Mouse (Mus musculus) liver, adult 2 months (tissue): ENCODE results near the gene Pigv. TPM values are rescaled to one million over a fixed set of nuclear protein-coding genes. Genes with fewer than 3 reads are reported as not detected.

Source experiments
- DNase-seq: peaks from one replicate; pipeline ENCODE4 v3.0.0-alpha.2; 2011; ENCODE audit warnings: low read depth, low spot score; ENCODE audit errors: extremely low read depth
- H3K27ac ChIP-seq: fragments of 200-500 bp; replicated peaks from 2 replicates; pipeline ENCODE4 v1.5.1; 2012; ENCODE audit warnings: low read depth, mild to moderate bottlenecking, control low read depth, inconsistent platforms, low read length; ENCODE audit not compliant: insufficient read depth
- H3K27me3 ChIP-seq: fragments of 200-500 bp; 2 replicates; pipeline ENCODE4 v1.6.1; 2012; ENCODE audit warnings: mild to moderate bottlenecking, moderate library complexity, low read length, inconsistent platforms; ENCODE audit not compliant: control insufficient read depth, insufficient read depth
- H3K36me3 ChIP-seq: fragments of 200-500 bp; 2 replicates; pipeline ENCODE4 v1.6.1; 2012; ENCODE audit warnings: low read length, inconsistent platforms; ENCODE audit not compliant: control insufficient read depth, insufficient read depth
- H3K4me1 ChIP-seq: fragments of 200-500 bp; 2 replicates; pipeline ENCODE4 v1.6.1; 2011; ENCODE audit warnings: low read length; ENCODE audit not compliant: control insufficient read depth, insufficient read depth
- H3K4me3 ChIP-seq: fragments of 200-500 bp; 2 replicates; pipeline ENCODE4 v1.5.1; 2011; ENCODE audit warnings: low read depth, mild to moderate bottlenecking, control low read depth, low read length, moderate library complexity; ENCODE audit not compliant: insufficient read depth
- H3K79me2 ChIP-seq: fragments of 200-500 bp; 2 replicates; pipeline ENCODE4 v1.6.1; 2012; ENCODE audit warnings: inconsistent platforms, mild to moderate bottlenecking, low read length, moderate library complexity; ENCODE audit not compliant: control insufficient read depth, insufficient read depth
- H3K9ac ChIP-seq: fragments of 200-500 bp; 2 replicates; pipeline ENCODE4 v1.6.1; 2012; ENCODE audit warnings: low read depth, mild to moderate bottlenecking, control low read depth, inconsistent platforms, low read length
- CTCF ChIP-seq: fragments of 200-500 bp; IDR thresholded peaks from 2 replicates; pipeline ENCODE4 v1.5.1; 2011; ENCODE audit warnings: low read depth, low read length, control low read depth
- POLR2A ChIP-seq: fragments of 200-500 bp; IDR thresholded peaks from 2 replicates; pipeline ENCODE4 v1.6.1; 2011; ENCODE audit warnings: low read length, control low read depth; ENCODE audit not compliant: insufficient read depth; ENCODE audit errors: extremely low read depth
- WGBS: fragments of 180-500 bp; shearing (Covaris S2); methylation state at CpG from one replicate; pipeline ENCODE4 v1.1.7; 2018; 5-methylcytosine and 5-hydroxymethylcytosine counted together
- polyA plus RNA-seq: library from polyadenylated mRNA; depleted of rRNA; stranded (reverse); fragments of >200 nt; gene quantifications from 2 replicates; pipeline ENCODE4 v1.2.3, GENCODE M21; 2012; rRNA removed
- total RNA-seq: library from RNA; depleted of rRNA; stranded (reverse); fragments of >200 nt; gene quantifications from 2 replicates; pipeline ENCODE4 v1.2.3, GENCODE M21; 2014; rRNA removed

The Pigv gene
- total and polyA plus RNA-seq, 2 experiments: 6.4 to 7.5 TPM

DNA sequence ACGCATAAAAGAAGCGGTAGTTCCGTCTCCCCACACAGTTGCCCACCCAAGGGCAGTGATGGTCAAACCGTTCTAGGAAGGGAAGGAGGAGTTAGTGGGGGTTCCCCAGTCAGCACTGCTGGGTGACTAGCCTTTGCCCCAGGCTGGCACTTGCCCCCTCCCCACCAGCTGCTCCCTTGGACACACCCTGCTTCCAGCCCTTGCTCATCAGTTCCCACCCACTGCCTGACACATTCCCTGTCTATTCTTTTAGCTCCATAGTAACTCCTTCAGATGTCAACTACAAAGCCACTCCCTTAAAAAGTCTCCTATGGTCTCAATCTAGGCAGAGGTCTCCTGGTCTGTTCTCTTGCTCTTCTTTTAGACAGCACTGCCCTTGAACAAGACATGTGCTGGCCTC lies 58.6 kb downstream of the Pigv start:
- Histone ChIP-seq H3K9ac (no peak overlapping the region), H3K27me3 (no peaks in the 10 kb centered on the region), H3K79me2 (no peaks in the 10 kb centered on the region), H3K36me3 (no peaks in the 10 kb centered on the region; the same call in 1 of the 2 replicates), H3K4me1 (no peaks in the 10 kb centered on the region), H3K4me3 (no peak overlapping the region), H3K27ac (no peak overlapping the region)
- TF ChIP-seq POLR2A (no peak), CTCF (no peak)
- no peak for DNase-seq
- 89% methylated on average over 4 of the region's 4 CpGs for WGBS

DNA sequence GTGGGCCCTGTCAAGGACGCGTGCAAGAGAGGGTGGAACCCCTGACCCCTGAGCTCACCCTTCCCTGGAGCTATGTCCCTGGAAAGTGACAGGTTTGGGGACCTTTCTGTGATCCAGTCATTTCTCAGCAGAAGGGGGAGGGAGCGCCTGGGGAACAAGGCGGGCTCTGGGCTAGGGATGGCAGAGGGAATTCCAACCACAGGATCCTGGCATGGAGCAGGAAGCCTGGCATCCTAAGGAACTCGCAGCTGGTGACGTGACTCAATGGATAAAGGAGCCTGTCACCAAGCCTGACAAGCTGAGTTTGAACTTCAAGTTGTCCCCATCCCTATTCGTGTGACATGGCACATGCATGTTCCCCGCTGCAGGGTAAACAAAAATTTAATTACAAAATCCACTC lies 59.4 kb downstream of the Pigv start:
- WGBS: 95% methylated on average over 8 of the region's 8 CpGs
- Histone ChIP-seq H3K36me3 (no peaks in the 10 kb centered on the region; the same call in 1 of the 2 replicates), H3K27ac (no peak overlapping the region), H3K79me2 (no peaks in the 10 kb centered on the region), H3K27me3 (no peaks in the 10 kb centered on the region), H3K9ac (no peak overlapping the region), H3K4me3 (no peak overlapping the region), H3K4me1 (no peaks in the 10 kb centered on the region)
- no peak for DNase-seq
- no peak for TF ChIP-seq POLR2A
- no peak for TF ChIP-seq CTCF

DNA sequence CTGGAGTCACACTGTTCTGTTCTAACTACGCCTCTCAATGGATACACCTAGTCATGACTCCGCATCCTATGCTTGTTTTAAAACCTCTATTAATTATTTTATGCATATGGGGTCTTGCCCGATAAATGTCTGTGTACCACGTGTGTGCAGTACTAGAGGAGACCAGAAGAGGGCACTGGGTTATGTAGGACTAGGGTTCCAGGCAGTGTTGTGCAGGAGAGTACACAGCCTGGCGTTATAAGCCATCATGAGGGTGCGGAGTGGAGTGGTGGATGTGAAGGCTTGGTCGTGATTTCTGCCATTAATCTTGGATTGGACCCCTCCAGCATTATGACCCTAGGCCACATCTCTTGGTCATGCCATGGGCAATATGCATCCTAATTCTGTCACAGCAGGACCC lies 60.0 kb downstream of the Pigv start:
- peak; percentile 12; the same call in 1 of the 2 replicates for TF ChIP-seq CTCF
- TF ChIP-seq POLR2A: no peak
- over 99% methylated on average over 7 of the region's 7 CpGs for WGBS
- no peaks in the 10 kb centered on the region for H3K79me2 ChIP-seq
- H3K9ac ChIP-seq: no peak overlapping the region
- H3K27ac ChIP-seq: no peak overlapping the region
- H3K4me1 ChIP-seq: no peaks in the 10 kb centered on the region
- DNase-seq: no peak
- H3K27me3 ChIP-seq: no peaks in the 10 kb centered on the region
- no peaks in the 10 kb centered on the region; the same call in 1 of the 2 replicates for H3K36me3 ChIP-seq
- H3K4me3 ChIP-seq: no peak overlapping the region

- Histone ChIP-seq H3K27ac (no peak overlapping the region), H3K36me3 (no peaks in the 10 kb centered on the region; the same call in 1 of the 2 replicates)
Observed at GRCm38 (mm10) chr4:133611815-133612214, 60.6 kb downstream of the Pigv start.

More at GRCm38 (mm10) chr4:133611815-133612214, 60.6 kb downstream of the Pigv start:
- no peak for TF ChIP-seq POLR2A
- peak; percentile 16; the same call in 1 of the 2 replicates for TF ChIP-seq CTCF
- no peaks in the 10 kb centered on the region for H3K27me3 ChIP-seq
- no peak for DNase-seq
- no peak overlapping the region for H3K4me3 ChIP-seq
- H3K79me2 ChIP-seq: no peaks in the 10 kb centered on the region
- no peak overlapping the region for H3K9ac ChIP-seq
- H3K4me1 ChIP-seq: no peaks in the 10 kb centered on the region
- 99% methylated on average over 5 of the region's 5 CpGs for WGBS

Other genes starting within 250 kb of the Pigv start
- gene Tent5b, start 192.5 kb downstream of the Pigv start, total RNA-seq: 0.07 and 0.09 TPM in 2 replicates
- gene Tent5b, start 192.5 kb downstream of the Pigv start, polyA plus RNA-seq: 0.06 and 0.16 TPM in 2 replicates
- not detected in 2 replicates for gene Trnp1, start 174.1 kb downstream of the Pigv start, total RNA-seq
- 0.05 and 0.10 TPM in 2 replicates for gene Trnp1, start 174.1 kb downstream of the Pigv start, polyA plus RNA-seq
- gene Kdf1, start 153.7 kb downstream of the Pigv start, total RNA-seq: 1.7 and 2.5 TPM in 2 replicates
- 6.9 and 7.4 TPM in 2 replicates for gene Kdf1, start 153.7 kb downstream of the Pigv start, polyA plus RNA-seq
- gene Nudc, start 126.7 kb downstream of the Pigv start, total RNA-seq: 48.1 and 50.6 TPM in 2 replicates
- gene Nudc, start 126.7 kb downstream of the Pigv start, polyA plus RNA-seq: 44.3 and 48.7 TPM in 2 replicates
- gene Nr0b2, start 119.3 kb downstream of the Pigv start, total RNA-seq: 25.7 and 52.4 TPM in 2 replicates
- 164 and 300 TPM in 2 replicates for gene Nr0b2, start 119.3 kb downstream of the Pigv start, polyA plus RNA-seq
- 3.8 and 4.3 TPM in 2 replicates for gene Gpatch3, start 97.9 kb downstream of the Pigv start, total RNA-seq
- gene Gpatch3, start 97.9 kb downstream of the Pigv start, polyA plus RNA-seq: 3.8 and 4.2 TPM in 2 replicates
- 8.9 and 10.1 TPM in 2 replicates for gene Gpn2, start 88.3 kb downstream of the Pigv start, total RNA-seq
- 35.0 and 38.2 TPM in 2 replicates for gene Gpn2, start 88.3 kb downstream of the Pigv start, polyA plus RNA-seq
- gene Sfn, start 70.5 kb downstream of the Pigv start, total RNA-seq: 0.55 and 0.81 TPM in 2 replicates
- gene Sfn, start 70.5 kb downstream of the Pigv start, polyA plus RNA-seq: 0.54 and 0.77 TPM in 2 replicates
- 8.9 and 15.5 TPM in 2 replicates for gene Zdhhc18, start 22.5 kb downstream of the Pigv start, total RNA-seq
- 18.5 and 21.3 TPM in 2 replicates for gene Zdhhc18, start 22.5 kb downstream of the Pigv start, polyA plus RNA-seq
- 5.9 and 8.5 TPM in 2 replicates for gene Arid1a, start 84.1 kb upstream of the Pigv start, total RNA-seq
- gene Arid1a, start 84.1 kb upstream of the Pigv start, polyA plus RNA-seq: 21.9 and 25.2 TPM in 2 replicates
- gene Rps6ka1, start 215.2 kb upstream of the Pigv start, total RNA-seq: 4.1 and 5.1 TPM in 2 replicates
- gene Rps6ka1, start 215.2 kb upstream of the Pigv start, polyA plus RNA-seq: 8.6 and 16.9 TPM in 2 replicates